Mouse (Mus musculus) CH12.LX (cell line): Measurements from ENCODE around the gene 4930404N11Rik. TPM values are rescaled to one million over a fixed set of nuclear protein-coding genes. Genes with fewer than 3 reads are reported as not detected.

Experiments used
- DNase-seq: peaks from one replicate; pipeline ENCODE4 v3.0.0-alpha.2; 2013; ENCODE audit errors: extremely low read depth
- H3K27ac ChIP-seq: 2 replicates; pipeline ENCODE4 v1.5.1; 2012; ENCODE audit warnings: low read depth, mild to moderate bottlenecking, control low read depth, moderate library complexity; ENCODE audit not compliant: insufficient read depth
- H3K27me3 ChIP-seq: replicated peaks from 2 replicates; pipeline ENCODE3; 2012; ENCODE audit warnings: inconsistent platforms
- H3K36me3 ChIP-seq, 2 experiments: replicated peaks in 1 of 2; 2 replicates each; pipeline versions ENCODE3 to v1.6.1; 2012; ENCODE audit warnings: inconsistent platforms in 1 of 2, low read length in 1 of 2, mild to moderate bottlenecking in 1 of 2, mixed read lengths in 1 of 2, moderate library complexity in 1 of 2; ENCODE audit not compliant: control insufficient read depth in 1 of 2, insufficient read depth in 1 of 2
- H3K4me1 ChIP-seq, 2 experiments: 2 replicates each; pipeline ENCODE4 v1.6.1; 2012; ENCODE audit warnings: inconsistent platforms in 1 of 2, moderate library complexity in 1 of 2; ENCODE audit not compliant: insufficient read depth in 2 of 2, control insufficient read depth in 1 of 2
- H3K4me2 ChIP-seq: 2 replicates; pipeline ENCODE4 v1.6.1; 2012; ENCODE audit warnings: low read depth, mild to moderate bottlenecking, control low read depth; ENCODE audit not compliant: poor library complexity, insufficient read depth, severe bottlenecking
- H3K4me3 ChIP-seq, 3 experiments: fragments of 150-350 bp in 1 of 3; sonication (generic) in 1 of 3; replicated peaks in 1 of 3; 2 replicates each; pipeline versions ENCODE3 to v1.5.1; 2011 to 2012; ENCODE audit warnings: low read depth in 2 of 3, low read length in 2 of 3, mild to moderate bottlenecking in 2 of 3, moderate library complexity in 2 of 3, control low read depth in 1 of 3, improper control_type of control experiment in 1 of 3, inconsistent platforms in 1 of 3, mixed read lengths in 1 of 3; ENCODE audit not compliant: poor library complexity in 1 of 3
- H3K79me2 ChIP-seq: replicated peaks from 2 replicates; pipeline ENCODE4 v1.6.1; 2012; ENCODE audit warnings: mild to moderate bottlenecking, moderate library complexity; ENCODE audit not compliant: control insufficient read depth, poor library complexity, insufficient read depth, severe bottlenecking; ENCODE audit errors: extremely low read depth
- H3K9ac ChIP-seq: 2 replicates; pipeline ENCODE4 v1.6.1; 2012; ENCODE audit warnings: low read depth, mild to moderate bottlenecking, control low read depth, moderate library complexity; ENCODE audit not compliant: insufficient read depth
- H3K9me3 ChIP-seq: replicated peaks from 2 replicates; pipeline ENCODE3; 2012; ENCODE audit warnings: low read length, inconsistent platforms, mixed read lengths
- BHLHE40 ChIP-seq: IDR thresholded peaks from 2 replicates; pipeline ENCODE4 v1.6.1; 2011; ENCODE audit warnings: mild to moderate bottlenecking, low read depth, low read length, improper control_type of control experiment
- CHD1 ChIP-seq: IDR thresholded peaks from 2 replicates; pipeline ENCODE4 v1.6.1; 2012; ENCODE audit warnings: low read depth, low read length, improper control_type of control experiment, inconsistent platforms
- E2F4 ChIP-seq: IDR thresholded peaks from 2 replicates; pipeline ENCODE4 v1.6.1; 2011; ENCODE audit warnings: low read depth, low read length, improper control_type of control experiment; ENCODE audit not compliant: insufficient replicate concordance
- ELF1 ChIP-seq: IDR thresholded peaks from 2 replicates; pipeline ENCODE4 v1.6.1; 2014; ENCODE audit warnings: low read depth, mild to moderate bottlenecking, inconsistent platforms, low read length, improper control_type of control experiment
- EP300 ChIP-seq: IDR thresholded peaks from 2 replicates; pipeline ENCODE4 v1.6.1; 2011; ENCODE audit warnings: low read length, improper control_type of control experiment
- ETS1 ChIP-seq: conservative IDR thresholded peaks from 2 replicates; pipeline ENCODE4 v1.6.1; 2012; ENCODE audit warnings: low read depth, mild to moderate bottlenecking, inconsistent platforms, low read length, improper control_type of control experiment, moderate library complexity
- GABPA ChIP-seq: IDR thresholded peaks from 2 replicates; pipeline ENCODE4 v1.6.1; 2012; ENCODE audit warnings: low read depth, low read length, improper control_type of control experiment, inconsistent platforms; ENCODE audit not compliant: insufficient replicate concordance
- HCFC1 ChIP-seq: IDR thresholded peaks from 2 replicates; pipeline ENCODE4 v1.6.1; 2012; ENCODE audit warnings: low read depth, mild to moderate bottlenecking, inconsistent platforms, low read length, improper control_type of control experiment
- KAT2A ChIP-seq: IDR thresholded peaks from 2 replicates; pipeline ENCODE4 v1.6.1; 2012; ENCODE audit warnings: low read length, improper control_type of control experiment, inconsistent platforms; ENCODE audit not compliant: insufficient replicate concordance
- MAFK ChIP-seq: IDR thresholded peaks from 2 replicates; pipeline ENCODE4 v1.6.1; 2011; ENCODE audit warnings: low read length, improper control_type of control experiment; ENCODE audit not compliant: insufficient replicate concordance
- MAX ChIP-seq: IDR thresholded peaks from 2 replicates; pipeline ENCODE4 v1.6.1; 2011; ENCODE audit warnings: low read length, improper control_type of control experiment
- MAZ ChIP-seq: IDR thresholded peaks from 2 replicates; pipeline ENCODE4 v1.6.1; 2012; ENCODE audit warnings: low read depth, mild to moderate bottlenecking, inconsistent platforms, low read length, improper control_type of control experiment, moderate library complexity
- MEF2A ChIP-seq: IDR thresholded peaks from 2 replicates; pipeline ENCODE4 v1.6.1; 2014; ENCODE audit warnings: low read depth, mild to moderate bottlenecking, inconsistent platforms, low read length, improper control_type of control experiment, borderline replicate concordance
- MXI1 ChIP-seq: IDR thresholded peaks from 2 replicates; pipeline ENCODE4 v1.6.1; 2011; ENCODE audit warnings: mild to moderate bottlenecking, low read depth, low read length, improper control_type of control experiment
- MYC ChIP-seq: IDR thresholded peaks from 2 replicates; pipeline ENCODE4 v1.6.1; 2011; ENCODE audit warnings: low read depth, mild to moderate bottlenecking, improper control_type of control experiment, low read length
- NELFE ChIP-seq: IDR thresholded peaks from 2 replicates; pipeline ENCODE4 v1.6.1; 2011; ENCODE audit warnings: low read depth, low read length, improper control_type of control experiment
- NRF1 ChIP-seq: IDR thresholded peaks from 2 replicates; pipeline ENCODE4 v1.6.1; 2014; ENCODE audit warnings: low read depth, mild to moderate bottlenecking, inconsistent platforms, low read length, improper control_type of control experiment, moderate library complexity
- PAX5 ChIP-seq: IDR thresholded peaks from 2 replicates; pipeline ENCODE4 v1.6.1; 2012; ENCODE audit warnings: low read length, inconsistent platforms, mixed read lengths
- POLR2A ChIP-seq: IDR thresholded peaks from 2 replicates; pipeline ENCODE4 v1.6.1; 2011; ENCODE audit warnings: low read depth, mild to moderate bottlenecking, improper control_type of control experiment, low read length
- POLR2AphosphoS2 ChIP-seq: IDR thresholded peaks from 2 replicates; pipeline ENCODE4 v1.6.1; 2011; ENCODE audit warnings: low read depth, low read length, improper control_type of control experiment
- SIN3A ChIP-seq: IDR thresholded peaks from 2 replicates; pipeline ENCODE4 v1.6.1; 2012; ENCODE audit warnings: low read length, improper control_type of control experiment, inconsistent platforms
- SMC3 ChIP-seq: IDR thresholded peaks from 2 replicates; pipeline ENCODE4 v1.6.1; 2011; ENCODE audit warnings: low read depth, low read length, improper control_type of control experiment
- TBP ChIP-seq: conservative IDR thresholded peaks from 2 replicates; pipeline ENCODE4 v1.6.1; 2011; ENCODE audit warnings: low read depth, low read length, improper control_type of control experiment
- TCF12 ChIP-seq: IDR thresholded peaks from 2 replicates; pipeline ENCODE4 v1.6.1; 2014; ENCODE audit warnings: low read depth, mild to moderate bottlenecking, inconsistent platforms, low read length, improper control_type of control experiment
- UBTF ChIP-seq: IDR thresholded peaks from 2 replicates; pipeline ENCODE4 v1.6.1; 2012; ENCODE audit warnings: low read depth, mild to moderate bottlenecking, inconsistent platforms, low read length, improper control_type of control experiment, moderate library complexity
- USF1 ChIP-seq: IDR thresholded peaks from 2 replicates; pipeline ENCODE4 v1.6.1; 2014; ENCODE audit warnings: low read depth, mild to moderate bottlenecking, inconsistent platforms, low read length, improper control_type of control experiment
- ZC3H11A ChIP-seq: IDR thresholded peaks from 2 replicates; pipeline ENCODE4 v1.6.1; 2012; ENCODE audit warnings: low read depth, mild to moderate bottlenecking, inconsistent platforms, low read length, improper control_type of control experiment
- ZKSCAN1 ChIP-seq: IDR thresholded peaks from 2 replicates; pipeline ENCODE4 v1.6.1; 2012; ENCODE audit warnings: low read depth, inconsistent platforms, low read length, improper control_type of control experiment, borderline replicate concordance
- ZMIZ1 ChIP-seq: IDR thresholded peaks from 2 replicates; pipeline ENCODE4 v1.6.1; 2012; ENCODE audit warnings: low read depth, mild to moderate bottlenecking, inconsistent platforms, low read length, improper control_type of control experiment
- ZNF384 ChIP-seq: IDR thresholded peaks from 2 replicates; pipeline ENCODE4 v1.6.1; 2012; ENCODE audit warnings: low read depth, low read length, improper control_type of control experiment, inconsistent platforms
- dilution Hi-C: fragments of 300-500 bp; cut with MboI; formaldehyde crosslinking; loops from 2 replicates; pipeline ENCODE4 v1.14.3; 2020; ENCODE audit warnings: low sequenced_read_pairs; ENCODE audit not compliant: extremely low pct_unique_long_range_greater_than_20kb, extremely low pct_ligation_motif_present
- in situ Hi-C: fragments of 300-500 bp; cut with MboI; formaldehyde crosslinking; loops from 3 replicates; pipeline ENCODE4 v1.14.3; 2019; ENCODE audit warnings: low sequenced_read_pairs, low pct_ligation_motif_present, low pct_unique_long_range_greater_than_20kb, mixed read lengths
- polyA plus RNA-seq: library from polyadenylated mRNA; unstranded; fragments of >175 nt; gene quantifications from 2 replicates; pipeline ENCODE4 v1.2.1, GENCODE M21; 2012; ENCODE audit warnings: low read depth; ENCODE audit not compliant: insufficient read length
- total RNA-seq, 2 experiments: library from RNA; depleted of rRNA; stranded (reverse); fragments of 300-350 nt in 1 of 2; fragments of >200 nt in 1 of 2; gene quantifications; 2 replicates each; pipeline ENCODE4 v1.2.3; 2012 to 2014

4930404N11Rik gene
- total and polyA plus RNA-seq, 3 experiments: 0.23 to 5.2 (median 2.7) TPM

- DNase-seq: no peak
- Histone ChIP-seq H3K36me3 (peaks cover 61 to 74% of the 10 kb centered on the region in 2 experiments), H3K79me2 (peaks cover 15% of the 10 kb centered on the region), H3K9me3 (no peaks in the 10 kb centered on the region), H3K27me3 (no peaks in the 10 kb centered on the region), H3K4me3 (peak overlapping the region; percentile 89 to 98 (median 97)), H3K27ac (peak overlapping the region; percentile 49), H3K4me2 (peak overlapping the region; percentile 78), H3K4me1 (peaks cover 12 to 37% of the 10 kb centered on the region in 2 experiments; a peak in 3 of 4 replicates), H3K9ac (peak overlapping the region; percentile 96)
- dilution Hi-C loops: no loop called here
- no peak for TF ChIP-seq POLR2A
- TF ChIP-seq TBP: 0 out of 2 replicates have a peak, but pooled peaks have one; percentile 1
- in situ Hi-C loops: no loop called here
Measured at GRCm38 (mm10) chr10:81321436-81321835, 44.2 kb downstream of the 4930404N11Rik start.

- Histone ChIP-seq H3K36me3 (peaks cover 61 to 74% of the 10 kb centered on the region in 2 experiments), H3K27ac (peak within 1 kb of the TSS; percentile 59), H3K4me3 (peak within 1 kb of the TSS; percentile 89 to 98 (median 97)), H3K27me3 (no peaks in the 10 kb centered on the region), H3K4me2 (peak within 1 kb of the TSS; percentile 78), H3K9me3 (no peaks in the 10 kb centered on the region), H3K9ac (peak within 1 kb of the TSS; percentile 96), H3K79me2 (peaks cover 15% of the 10 kb centered on the region), H3K4me1 (peaks cover 12 to 37% of the 10 kb centered on the region in 2 experiments; a peak in 3 of 4 replicates)
- DNase-seq: peak; percentile 100
- in situ Hi-C loops: no loop called here
- dilution Hi-C loops: no loop called here
- no peak for TF ChIP-seq PAX5
- TF ChIP-seq NRF1: peak; percentile 97
- peak; percentile 100 for TF ChIP-seq MAX
- peak; percentile 85 for TF ChIP-seq TCF12
- no peak for TF ChIP-seq ETS1
- no peak for TF ChIP-seq ZNF384
- peak; percentile 78 for TF ChIP-seq MAZ
- TF ChIP-seq MXI1: peak; percentile 78
- peak; percentile 96 for TF ChIP-seq KAT2A
- no peak for TF ChIP-seq UBTF
- peak; percentile 16; the same call in 1 of the 2 replicates for TF ChIP-seq BHLHE40
- peak; percentile 97 for TF ChIP-seq SIN3A
- TF ChIP-seq USF1: no peak; the same call in 1 of the 2 replicates
- TF ChIP-seq POLR2AphosphoS2: peak; percentile 65; the same call in 1 of the 2 replicates
- TF ChIP-seq MEF2A: peak; percentile 70
- TF ChIP-seq HCFC1: peak; percentile 97
- TF ChIP-seq TBP: 0 out of 2 replicates have a peak, but pooled peaks have one; percentile 11
- TF ChIP-seq ELF1: peak; percentile 98
- no peak for TF ChIP-seq ZC3H11A
- TF ChIP-seq MAFK: no peak
- peak; percentile 78; the same call in 1 of the 2 replicates for TF ChIP-seq ZMIZ1
- TF ChIP-seq GABPA: peak; percentile 40; the same call in 1 of the 2 replicates
- TF ChIP-seq NELFE: peak; percentile 94
- TF ChIP-seq MYC: peak; percentile 84
- TF ChIP-seq CHD1: no peak
- no peak for TF ChIP-seq ZKSCAN1
- no peak for TF ChIP-seq EP300
- peak; percentile 95 for TF ChIP-seq E2F4
- no peak; the same call in 1 of the 2 replicates for TF ChIP-seq SMC3
Measured at GRCm38 (mm10) chr10:81320550-81321347, 44.9 kb downstream of the 4930404N11Rik start, which contains the start of gene Cactin. Gene Cactin (plus strand): TSS chr10:81321103.
